Mouse (Mus musculus): ENCODE measurements around the gene Rcor3. TPM values are rescaled to one million over a fixed set of nuclear protein-coding genes. Genes with fewer than 3 reads are reported as not detected.
A peak's percentile ranks its signal among the peaks of the same experiment; 100 is the strongest.

Rcor3 gene
- polyA plus RNA-seq, 1 experiment from 2014 or later, result 8.9 TPM

GRCm38 (mm10) chr1:192085218-192085617 lies 52.6 kb downstream of the Rcor3 start:
- Histone ChIP-seq H3K4me2 (no peak overlapping the region), H3K4me1 (replicated peaks) (peaks cover 14% of the 10 kb centered on the region), H3K9me3 (replicated peaks) (peaks cover 8% of the 10 kb centered on the region; the same call in 1 of the 2 replicates), H3K9ac (no peak overlapping the region), H3K36me3 (replicated peaks) (peaks cover 13% of the 10 kb centered on the region), H3K27me3 (no peaks in the 10 kb centered on the region), H3K4me3 (replicated peaks) (no peak overlapping the region), H3K27ac (replicated peaks) (no peak overlapping the region)
- WGBS (ENCODE audit: insufficient replicate concordance), result 78% methylated on average over 10 of the region's 10 CpGs
- ATAC-seq (ENCODE audit: insufficient read depth), result no peak

DNA sequence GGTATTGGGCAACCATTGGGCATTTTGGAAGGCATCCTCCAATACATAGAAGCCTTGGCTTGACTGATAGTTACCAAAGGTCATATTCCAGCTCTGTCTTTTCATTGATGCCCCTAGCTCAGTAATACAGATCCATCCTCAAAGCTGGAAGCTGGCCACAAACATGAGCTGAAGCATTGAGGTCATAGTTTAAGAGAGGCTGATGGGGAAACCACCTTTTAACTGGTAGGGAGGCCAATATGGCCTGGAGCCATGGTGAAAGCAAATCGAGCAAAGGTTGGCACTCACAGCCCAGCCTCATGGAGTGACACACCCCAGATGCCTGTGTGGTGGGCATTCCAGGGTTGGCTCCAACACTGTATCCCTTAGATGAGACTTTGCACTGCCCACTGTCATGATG lies 55.2 kb downstream of the Rcor3 start:
- H3K4me3 ChIP-seq (replicated peaks), result no peak overlapping the region
- 77% methylated on average over 1 of the region's 1 CpGs for WGBS (ENCODE audit: insufficient replicate concordance)
- peaks cover 8% of the 10 kb centered on the region; the same call in 1 of the 2 replicates for H3K9me3 ChIP-seq (replicated peaks)
- H3K4me1 ChIP-seq (replicated peaks), result peaks cover 13% of the 10 kb centered on the region; the same call in 1 of the 2 replicates
- H3K27me3 ChIP-seq, result no peaks in the 10 kb centered on the region
- H3K27ac ChIP-seq (replicated peaks), result no peak overlapping the region
- H3K9ac ChIP-seq, result no peak overlapping the region
- H3K4me2 ChIP-seq, result no peak overlapping the region
- ATAC-seq (ENCODE audit: insufficient read depth), result no peak
- peaks cover 13% of the 10 kb centered on the region for H3K36me3 ChIP-seq (replicated peaks)

DNA sequence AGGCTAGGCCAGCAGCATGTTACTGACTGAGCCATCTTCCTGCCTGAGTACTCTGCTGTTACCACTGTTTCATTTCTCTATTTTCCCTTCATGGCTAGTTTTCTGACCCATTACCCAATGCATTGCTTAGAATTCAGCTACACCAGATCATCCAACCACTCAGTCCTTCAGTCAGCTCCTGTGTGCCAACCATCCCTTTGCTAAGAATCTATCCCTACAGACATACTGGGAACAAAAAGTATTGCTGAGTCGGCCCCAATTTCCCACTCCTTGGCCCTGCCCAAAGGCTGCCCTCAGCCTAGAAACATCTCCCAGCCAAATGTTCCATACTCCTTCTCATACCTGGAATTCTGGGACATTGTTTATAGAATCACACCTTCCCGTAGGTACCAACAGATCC lies 56.7 kb downstream of the Rcor3 start:
- Histone ChIP-seq H3K27ac (replicated peaks) (no peak overlapping the region), H3K9ac (no peak overlapping the region), H3K4me2 (no peak overlapping the region), H3K36me3 (replicated peaks) (peaks cover 13% of the 10 kb centered on the region), H3K27me3 (no peaks in the 10 kb centered on the region), H3K4me3 (replicated peaks) (no peak overlapping the region), H3K9me3 (replicated peaks) (peaks cover 8% of the 10 kb centered on the region; the same call in 1 of the 2 replicates), H3K4me1 (replicated peaks) (peaks cover 19% of the 10 kb centered on the region; the same call in 1 of the 2 replicates)
- WGBS (ENCODE audit: insufficient replicate concordance), result 75% methylated on average over 2 of the region's 2 CpGs
- ATAC-seq (ENCODE audit: insufficient read depth), result no peak

GRCm38 (mm10) chr1:192079121-192079520 lies 58.7 kb downstream of the Rcor3 start:
- WGBS (ENCODE audit: insufficient replicate concordance), result 56% methylated on average over 1 of the region's 1 CpGs
- H3K4me3 ChIP-seq (replicated peaks), result no peak overlapping the region
- no peaks in the 10 kb centered on the region for H3K27me3 ChIP-seq
- peaks cover 27% of the 10 kb centered on the region for H3K4me1 ChIP-seq (replicated peaks)
- no peak for ATAC-seq (ENCODE audit: insufficient read depth)
- H3K9ac ChIP-seq, result no peak overlapping the region
- no peak overlapping the region for H3K4me2 ChIP-seq
- H3K36me3 ChIP-seq (replicated peaks), result peaks cover 13% of the 10 kb centered on the region
- peaks cover 8% of the 10 kb centered on the region; the same call in 1 of the 2 replicates for H3K9me3 ChIP-seq (replicated peaks)
- no peak overlapping the region; the same call in 1 of the 2 replicates for H3K27ac ChIP-seq (replicated peaks)

- peaks cover 13% of the 10 kb centered on the region for H3K36me3 ChIP-seq (replicated peaks)
- H3K4me1 ChIP-seq (replicated peaks), result peaks cover 27% of the 10 kb centered on the region
- no peaks in the 10 kb centered on the region for H3K27me3 ChIP-seq
- 16% methylated on average over 3 of the region's 3 CpGs for WGBS (ENCODE audit: insufficient replicate concordance)
- no peak overlapping the region for H3K9ac ChIP-seq
- peaks cover 8% of the 10 kb centered on the region; the same call in 1 of the 2 replicates for H3K9me3 ChIP-seq (replicated peaks)
- no peak overlapping the region; the same call in 1 of the 2 replicates for H3K27ac ChIP-seq (replicated peaks)
- H3K4me3 ChIP-seq (replicated peaks), result no peak overlapping the region
- no peak overlapping the region for H3K4me2 ChIP-seq
- ATAC-seq (ENCODE audit: insufficient read depth), result peak; percentile 40; the same call in 1 of the 2 replicates
Observed at GRCm38 (mm10) chr1:192078406-192078805, 59.5 kb downstream of the Rcor3 start.

- H3K27ac ChIP-seq (replicated peaks), result no peak overlapping the region
- peaks cover 27% of the 10 kb centered on the region for H3K4me1 ChIP-seq (replicated peaks)
- ATAC-seq (ENCODE audit: insufficient read depth), result no peak
- H3K9me3 ChIP-seq (replicated peaks), result peaks cover 8% of the 10 kb centered on the region; the same call in 1 of the 2 replicates
- peaks cover 8% of the 10 kb centered on the region; the same call in 1 of the 2 replicates for H3K36me3 ChIP-seq (replicated peaks)
- no peak overlapping the region for H3K9ac ChIP-seq
- no peaks in the 10 kb centered on the region for H3K27me3 ChIP-seq
- no peak overlapping the region for H3K4me3 ChIP-seq (replicated peaks)
- H3K4me2 ChIP-seq, result no peak overlapping the region
Observed at GRCm38 (mm10) chr1:192076796-192077535, 60.9 kb downstream of the Rcor3 start.

- H3K36me3 ChIP-seq (replicated peaks), result peaks cover 4% of the 10 kb centered on the region; the same call in 1 of the 2 replicates
- no peak for ATAC-seq (ENCODE audit: insufficient read depth)
- H3K27me3 ChIP-seq, result no peaks in the 10 kb centered on the region
- H3K27ac ChIP-seq (replicated peaks), result no peak overlapping the region
- 62% methylated on average over 4 of the region's 4 CpGs for WGBS (ENCODE audit: insufficient replicate concordance)
- H3K4me2 ChIP-seq, result no peak overlapping the region
- no peak overlapping the region for H3K4me3 ChIP-seq (replicated peaks)
- H3K4me1 ChIP-seq (replicated peaks), result peaks cover 27% of the 10 kb centered on the region
- H3K9me3 ChIP-seq (replicated peaks), result peaks cover 4% of the 10 kb centered on the region; the same call in 1 of the 2 replicates
- H3K9ac ChIP-seq, result no peak overlapping the region
Observed at GRCm38 (mm10) chr1:192076101-192076500, 61.8 kb downstream of the Rcor3 start.

- H3K36me3 ChIP-seq (replicated peaks), result no peaks in the 10 kb centered on the region
- peaks cover 36% of the 10 kb centered on the region for H3K4me1 ChIP-seq (replicated peaks)
- no peak overlapping the region for H3K27ac ChIP-seq (replicated peaks)
- H3K27me3 ChIP-seq, result no peaks in the 10 kb centered on the region
- no peak overlapping the region for H3K4me3 ChIP-seq (replicated peaks)
- H3K4me2 ChIP-seq, result no peak overlapping the region
- no peaks in the 10 kb centered on the region for H3K9me3 ChIP-seq (replicated peaks)
- no peak for ATAC-seq (ENCODE audit: insufficient read depth)
- H3K9ac ChIP-seq, result no peak overlapping the region
- WGBS (ENCODE audit: insufficient replicate concordance), result 32% methylated on average over 1 of the region's 1 CpGs
Observed at GRCm38 (mm10) chr1:192074824-192075223, 63.0 kb downstream of the Rcor3 start.

- ATAC-seq (ENCODE audit: insufficient read depth), result no peak
Observed at GRCm38 (mm10) chr1:192072426-192072825, 65.4 kb downstream of the Rcor3 start.

DNA sequence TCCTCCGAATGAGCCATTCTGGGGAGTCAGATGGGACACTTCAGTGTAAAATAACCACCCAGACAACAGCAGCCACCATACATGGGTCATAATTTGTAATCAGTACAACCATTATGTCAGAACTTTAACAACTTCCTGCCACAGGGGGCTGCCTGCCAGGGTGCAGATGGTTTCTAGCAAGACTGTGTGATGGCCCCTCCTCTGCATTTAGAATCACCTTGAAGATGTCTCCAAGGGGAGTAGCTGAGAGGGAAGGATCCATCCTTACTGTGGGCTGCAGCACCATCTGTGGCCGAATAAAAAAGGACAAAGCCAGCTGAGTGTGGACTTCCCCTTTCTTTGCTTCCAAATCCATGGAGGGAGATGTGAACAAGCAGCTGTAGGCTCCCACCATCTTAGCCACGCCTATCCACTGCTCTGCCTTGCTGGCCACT lies 67.2 kb downstream of the Rcor3 start:
- H3K4me1 ChIP-seq (replicated peaks), result peaks cover 21% of the 10 kb centered on the region
- H3K36me3 ChIP-seq (replicated peaks), result peaks cover 18% of the 10 kb centered on the region
- no peak for ATAC-seq (ENCODE audit: insufficient read depth)
- 23% methylated on average over 3 of the region's 3 CpGs for WGBS (ENCODE audit: insufficient replicate concordance)
- no peaks in the 10 kb centered on the region for H3K9me3 ChIP-seq (replicated peaks)
- no peak overlapping the region for H3K27ac ChIP-seq (replicated peaks)
- H3K27me3 ChIP-seq, result no peaks in the 10 kb centered on the region
- no peak overlapping the region for H3K4me3 ChIP-seq (replicated peaks)
- no peak overlapping the region for H3K9ac ChIP-seq
- no peak overlapping the region for H3K4me2 ChIP-seq

More at GRCm38 (mm10) chr1:192072426-192072825, 65.4 kb downstream of the Rcor3 start:
- no peak overlapping the region for H3K4me3 ChIP-seq (replicated peaks)
- no peak overlapping the region for H3K4me2 ChIP-seq
- no peak overlapping the region for H3K27ac ChIP-seq (replicated peaks)
- H3K36me3 ChIP-seq (replicated peaks), result peaks cover 2% of the 10 kb centered on the region; the same call in 1 of the 2 replicates
- no peak overlapping the region for H3K9ac ChIP-seq
- no peaks in the 10 kb centered on the region for H3K9me3 ChIP-seq (replicated peaks)
- 81% methylated on average over 1 of the region's 1 CpGs for WGBS (ENCODE audit: insufficient replicate concordance)
- H3K4me1 ChIP-seq (replicated peaks), result peaks cover 32% of the 10 kb centered on the region
- H3K27me3 ChIP-seq, result no peaks in the 10 kb centered on the region

DNA sequence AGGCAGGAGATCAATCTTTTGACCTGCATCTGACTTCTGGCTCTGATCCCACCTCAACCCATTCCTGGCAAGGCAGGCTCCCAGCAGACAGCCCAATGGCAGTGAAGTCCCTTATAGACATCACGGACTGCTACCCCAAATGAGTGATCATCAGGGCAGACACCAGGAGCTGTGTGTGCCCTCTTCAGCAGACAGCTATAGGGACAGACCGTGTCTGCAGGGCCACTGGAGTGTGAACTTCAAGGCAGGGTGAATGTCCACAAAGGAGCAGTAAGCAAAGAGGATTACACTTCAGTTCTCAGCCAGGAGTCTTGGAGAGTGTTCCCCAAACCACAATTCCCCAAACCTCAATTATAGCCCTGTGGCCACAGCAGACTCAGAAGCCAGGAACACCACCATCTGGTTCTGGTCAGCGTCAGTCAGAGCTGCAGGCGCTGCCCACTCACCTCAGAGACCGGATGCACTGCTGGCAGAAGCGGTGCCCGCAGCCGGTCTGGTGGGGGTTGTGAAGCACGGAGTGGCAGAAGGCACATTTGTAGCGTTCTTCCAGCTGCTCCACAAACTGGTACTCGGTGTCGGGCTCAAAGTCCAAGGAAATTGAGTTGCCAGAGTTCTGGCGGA lies 67.8 kb downstream of the Rcor3 start:
- Histone ChIP-seq H3K9me3 (replicated peaks) (no peaks in the 10 kb centered on the region), H3K4me3 (replicated peaks) (no peak overlapping the region), H3K27ac (replicated peaks) (no peak overlapping the region), H3K9ac (no peak overlapping the region), H3K36me3 (replicated peaks) (peaks cover 24% of the 10 kb centered on the region), H3K4me2 (no peak overlapping the region), H3K4me1 (replicated peaks) (peaks cover 21% of the 10 kb centered on the region), H3K27me3 (no peaks in the 10 kb centered on the region)
- no peak for ATAC-seq (ENCODE audit: insufficient read depth)
- 36% methylated on average over 13 of the region's 13 CpGs for WGBS (ENCODE audit: insufficient replicate concordance)

Measured in liver, embryonic 15.5 days (tissue).